Mouse (Mus musculus) liver, adult 2 months (tissue): ENCODE results near the gene Lef1. TPM values are rescaled to one million over a fixed set of nuclear protein-coding genes. Genes with fewer than 3 reads are reported as not detected.
A peak's percentile ranks its signal among the peaks of the same experiment; 100 is the strongest.

Source experiments
- DNase-seq: peaks from one replicate; pipeline ENCODE4 v3.0.0-alpha.2; 2011; ENCODE audit warnings: low read depth, low spot score; ENCODE audit errors: extremely low read depth
- H3K27ac ChIP-seq: fragments of 200-500 bp; replicated peaks from 2 replicates; pipeline ENCODE4 v1.5.1; 2012; ENCODE audit warnings: low read depth, mild to moderate bottlenecking, control low read depth, inconsistent platforms, low read length; ENCODE audit not compliant: insufficient read depth
- H3K27me3 ChIP-seq: fragments of 200-500 bp; 2 replicates; pipeline ENCODE4 v1.6.1; 2012; ENCODE audit warnings: mild to moderate bottlenecking, moderate library complexity, low read length, inconsistent platforms; ENCODE audit not compliant: control insufficient read depth, insufficient read depth
- H3K36me3 ChIP-seq: fragments of 200-500 bp; 2 replicates; pipeline ENCODE4 v1.6.1; 2012; ENCODE audit warnings: low read length, inconsistent platforms; ENCODE audit not compliant: control insufficient read depth, insufficient read depth
- H3K4me1 ChIP-seq: fragments of 200-500 bp; 2 replicates; pipeline ENCODE4 v1.6.1; 2011; ENCODE audit warnings: low read length; ENCODE audit not compliant: control insufficient read depth, insufficient read depth
- H3K4me3 ChIP-seq: fragments of 200-500 bp; 2 replicates; pipeline ENCODE4 v1.5.1; 2011; ENCODE audit warnings: low read depth, mild to moderate bottlenecking, control low read depth, low read length, moderate library complexity; ENCODE audit not compliant: insufficient read depth
- H3K79me2 ChIP-seq: fragments of 200-500 bp; 2 replicates; pipeline ENCODE4 v1.6.1; 2012; ENCODE audit warnings: inconsistent platforms, mild to moderate bottlenecking, low read length, moderate library complexity; ENCODE audit not compliant: control insufficient read depth, insufficient read depth
- H3K9ac ChIP-seq: fragments of 200-500 bp; 2 replicates; pipeline ENCODE4 v1.6.1; 2012; ENCODE audit warnings: low read depth, mild to moderate bottlenecking, control low read depth, inconsistent platforms, low read length
- CTCF ChIP-seq: fragments of 200-500 bp; IDR thresholded peaks from 2 replicates; pipeline ENCODE4 v1.5.1; 2011; ENCODE audit warnings: low read depth, low read length, control low read depth
- POLR2A ChIP-seq: fragments of 200-500 bp; IDR thresholded peaks from 2 replicates; pipeline ENCODE4 v1.6.1; 2011; ENCODE audit warnings: low read length, control low read depth; ENCODE audit not compliant: insufficient read depth; ENCODE audit errors: extremely low read depth
- WGBS: fragments of 180-500 bp; shearing (Covaris S2); methylation state at CpG from one replicate; pipeline ENCODE4 v1.1.7; 2018; 5-methylcytosine and 5-hydroxymethylcytosine counted together
- polyA plus RNA-seq: library from polyadenylated mRNA; depleted of rRNA; stranded (reverse); fragments of >200 nt; gene quantifications from 2 replicates; pipeline ENCODE4 v1.2.3, GENCODE M21; 2012
- total RNA-seq: library from RNA; depleted of rRNA; stranded (reverse); fragments of >200 nt; gene quantifications from 2 replicates; pipeline ENCODE4 v1.2.3, GENCODE M21; 2014

The Lef1 gene
- total and polyA plus RNA-seq, 2 experiments: 0.37 to 0.45 TPM

DNA sequence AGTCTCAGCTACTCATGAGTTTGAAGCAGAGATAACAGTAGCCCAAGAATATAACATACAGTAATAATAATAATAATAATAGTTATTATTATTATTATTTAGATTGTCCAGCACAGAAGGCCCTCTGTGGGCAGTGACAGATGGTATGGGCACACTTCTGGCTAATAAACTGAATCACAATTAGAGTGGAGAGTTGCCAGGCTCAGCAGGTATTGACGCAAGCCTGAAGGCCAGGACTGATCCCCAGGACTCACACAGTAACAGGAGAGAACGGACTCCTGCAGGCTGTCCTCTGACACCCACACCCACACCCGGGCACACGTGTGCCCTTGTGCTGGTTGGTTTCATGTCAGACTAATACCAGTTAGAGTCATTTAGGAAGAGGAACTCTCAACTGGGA lies 36.3 kb upstream of the Lef1 start:
- TF ChIP-seq POLR2A (no peak), CTCF (no peak)
- WGBS: 84% methylated on average over 4 of the region's 4 CpGs

DNA sequence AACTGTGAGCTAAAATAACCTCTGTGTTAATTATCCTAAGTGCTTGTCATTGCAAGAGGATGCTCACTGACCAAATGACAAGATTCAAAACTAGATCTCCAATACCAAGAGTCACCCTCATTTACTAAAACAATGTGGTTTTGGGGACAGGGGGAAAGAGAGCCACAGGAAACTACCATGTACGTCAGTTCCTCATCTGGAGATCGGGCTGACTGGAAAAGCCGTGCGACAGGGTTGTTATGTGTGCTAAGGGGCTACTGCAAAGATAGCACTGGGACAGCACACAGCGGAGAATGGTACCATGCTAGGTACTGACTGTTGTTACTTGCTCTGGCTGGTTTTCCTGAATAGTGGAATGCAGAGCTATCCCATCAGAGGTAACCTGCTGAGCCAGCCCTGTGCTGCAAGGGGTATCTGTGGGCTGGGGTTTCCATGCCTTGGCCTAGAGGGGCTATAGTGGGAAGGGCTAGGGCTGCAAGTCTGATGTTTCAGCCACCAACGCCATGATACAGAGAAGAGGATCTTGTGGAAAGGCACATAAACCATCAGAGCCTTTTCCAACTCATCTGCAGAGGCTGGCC lies 32.1 kb upstream of the Lef1 start:
- no peak for TF ChIP-seq POLR2A
- TF ChIP-seq CTCF: no peak
- Histone ChIP-seq H3K27me3 (no peaks in the 10 kb centered on the region), H3K27ac (no peak overlapping the region), H3K4me1 (no peaks in the 10 kb centered on the region), H3K9ac (no peak overlapping the region), H3K36me3 (no peaks in the 10 kb centered on the region), H3K79me2 (no peaks in the 10 kb centered on the region), H3K4me3 (no peak overlapping the region)
- DNase-seq: no peak
- 81% methylated on average over 6 of the region's 6 CpGs for WGBS

More for the DNA sequence above, 36.3 kb upstream of the Lef1 start:
- Histone ChIP-seq H3K27ac (no peak overlapping the region), H3K4me3 (no peak overlapping the region), H3K4me1 (no peaks in the 10 kb centered on the region), H3K27me3 (no peaks in the 10 kb centered on the region), H3K36me3 (no peaks in the 10 kb centered on the region), H3K9ac (no peak overlapping the region), H3K79me2 (no peaks in the 10 kb centered on the region)
- DNase-seq: no peak

DNA sequence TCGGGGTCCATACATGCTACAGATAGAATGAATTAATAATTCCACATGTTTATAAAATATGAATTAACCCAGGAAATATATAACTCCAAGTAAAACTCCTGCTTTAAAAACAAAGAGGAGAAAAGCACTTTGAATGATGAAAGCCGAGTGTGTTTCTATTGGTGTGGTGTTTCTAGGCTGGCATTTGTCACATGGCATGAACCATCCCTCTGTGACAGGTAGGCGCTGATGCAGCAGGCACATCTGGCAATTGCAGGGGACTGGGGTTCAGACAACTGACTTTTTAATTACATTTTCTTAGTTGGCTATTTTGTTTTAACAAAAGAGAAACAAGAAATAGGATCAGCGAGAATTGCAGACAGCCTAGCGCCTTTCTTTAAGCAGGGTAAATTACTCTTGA lies 31.6 kb upstream of the Lef1 start:
- TF ChIP-seq CTCF (no peak), POLR2A (no peak)
- 0 out of 2 replicates have a peak, but pooled peaks cover 1% of the 10 kb centered on the region for H3K27me3 ChIP-seq
- 82% methylated on average over 5 of the region's 5 CpGs for WGBS
- no peak for DNase-seq
- H3K79me2 ChIP-seq: no peaks in the 10 kb centered on the region
- no peak overlapping the region for H3K9ac ChIP-seq
- no peaks in the 10 kb centered on the region for H3K4me1 ChIP-seq
- H3K27ac ChIP-seq: no peak overlapping the region
- no peaks in the 10 kb centered on the region for H3K36me3 ChIP-seq
- no peak overlapping the region for H3K4me3 ChIP-seq

DNA sequence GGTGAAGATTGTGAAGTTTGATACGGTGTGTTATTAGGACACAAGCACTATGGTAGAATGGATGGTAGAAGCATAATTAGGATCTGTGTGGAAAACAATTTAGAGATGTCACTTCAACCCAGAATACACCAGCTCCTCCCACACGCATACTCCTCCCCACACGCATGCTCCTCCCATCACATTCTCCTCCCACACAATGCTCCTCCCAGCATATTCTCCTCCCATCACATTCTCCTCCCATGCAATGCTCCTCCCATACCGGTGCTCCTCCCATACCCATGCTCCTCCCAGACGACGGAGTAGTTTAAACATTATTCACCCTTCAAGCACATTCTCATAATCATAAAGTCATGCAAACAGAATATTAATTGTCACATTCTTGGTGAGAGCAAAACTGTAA lies 26.5 kb upstream of the Lef1 start:
- H3K9ac ChIP-seq: no peak overlapping the region
- H3K27me3 ChIP-seq: peaks cover 13% of the 10 kb centered on the region
- H3K36me3 ChIP-seq: no peaks in the 10 kb centered on the region
- DNase-seq: peak; percentile 27
- TF ChIP-seq POLR2A: no peak
- TF ChIP-seq CTCF: no peak
- H3K27ac ChIP-seq: no peak overlapping the region
- H3K79me2 ChIP-seq: no peaks in the 10 kb centered on the region
- H3K4me3 ChIP-seq: no peak overlapping the region
- WGBS: 67% methylated on average over 6 of the region's 6 CpGs
- no peaks in the 10 kb centered on the region for H3K4me1 ChIP-seq

DNA sequence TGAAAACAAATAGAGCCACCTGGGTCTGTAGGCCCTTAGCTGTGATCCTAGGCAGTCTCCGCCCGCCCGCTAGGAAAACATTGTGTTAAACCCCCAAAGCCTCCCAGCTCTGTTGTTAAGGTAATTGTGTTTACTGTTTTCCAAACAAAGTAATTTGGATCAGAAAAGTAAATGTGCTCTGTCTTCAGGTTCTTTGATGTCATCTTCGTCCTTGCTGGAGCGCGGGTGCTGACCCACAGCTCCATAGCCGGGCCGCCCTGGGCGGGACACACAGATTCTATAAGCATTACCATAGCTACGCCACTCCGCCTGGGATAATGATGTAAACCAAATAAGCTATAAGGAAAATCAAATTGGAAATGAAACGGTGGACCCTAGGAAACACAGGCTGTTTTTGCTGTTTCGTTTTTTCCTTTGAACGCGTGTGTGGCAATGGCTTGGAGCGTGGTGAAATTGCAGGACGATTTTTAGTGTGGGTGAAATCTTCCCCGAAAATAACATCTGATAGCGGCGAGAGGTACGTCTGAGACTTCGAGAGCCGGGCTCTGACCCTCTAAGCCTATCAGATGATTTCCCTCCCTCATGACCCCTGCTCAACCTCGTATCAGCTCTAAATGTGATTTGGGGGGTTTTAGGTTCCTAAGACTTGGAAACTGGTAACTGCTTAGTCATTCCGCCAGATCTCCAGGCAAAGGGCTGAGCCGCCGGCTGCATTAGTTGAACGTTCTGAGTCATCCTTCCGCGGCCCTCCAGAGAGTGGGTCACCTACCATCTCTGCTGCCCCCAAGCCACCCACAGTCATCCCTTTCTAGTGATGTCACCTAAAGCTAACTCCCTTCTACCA lies 25.3 kb upstream of the Lef1 start:
- no peak for TF ChIP-seq CTCF
- H3K27ac ChIP-seq: no peak overlapping the region
- H3K27me3 ChIP-seq: peaks cover 13% of the 10 kb centered on the region
- no peaks in the 10 kb centered on the region for H3K79me2 ChIP-seq
- H3K4me3 ChIP-seq: no peak overlapping the region
- H3K36me3 ChIP-seq: no peaks in the 10 kb centered on the region
- 11% methylated on average over 30 of the region's 30 CpGs for WGBS
- H3K9ac ChIP-seq: no peak overlapping the region
- DNase-seq: no peak
- no peaks in the 10 kb centered on the region for H3K4me1 ChIP-seq

DNA sequence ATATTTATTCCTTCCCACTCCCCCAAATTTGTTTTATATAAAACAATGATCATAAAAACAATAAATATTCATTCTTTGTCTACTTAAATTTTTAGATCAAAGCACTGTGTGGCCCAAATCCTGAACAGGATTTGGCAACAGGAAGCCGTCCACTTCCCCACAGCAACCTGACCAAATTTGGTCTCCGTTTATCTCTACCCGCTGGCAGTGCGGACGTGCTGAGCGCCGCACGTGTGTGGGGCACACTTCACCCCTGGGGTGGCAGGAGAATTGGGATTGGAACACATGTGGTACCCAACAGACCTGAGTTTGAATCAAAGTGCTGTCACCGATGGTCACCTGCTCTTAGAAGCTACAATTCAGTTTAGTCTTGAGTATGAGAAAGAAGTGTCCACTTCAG lies 24.3 kb upstream of the Lef1 start:
- Histone ChIP-seq H3K27me3 (peaks cover 13% of the 10 kb centered on the region), H3K79me2 (no peaks in the 10 kb centered on the region), H3K36me3 (no peaks in the 10 kb centered on the region), H3K9ac (no peak overlapping the region), H3K4me1 (no peaks in the 10 kb centered on the region), H3K4me3 (no peak overlapping the region), H3K27ac (no peak overlapping the region)
- TF ChIP-seq CTCF: no peak
- TF ChIP-seq POLR2A: no peak
- DNase-seq: no peak
- WGBS: 68% methylated on average over 9 of the region's 9 CpGs
